ENCODE assay signal across 26 mouse cellular contexts in the genomic region with DNA sequence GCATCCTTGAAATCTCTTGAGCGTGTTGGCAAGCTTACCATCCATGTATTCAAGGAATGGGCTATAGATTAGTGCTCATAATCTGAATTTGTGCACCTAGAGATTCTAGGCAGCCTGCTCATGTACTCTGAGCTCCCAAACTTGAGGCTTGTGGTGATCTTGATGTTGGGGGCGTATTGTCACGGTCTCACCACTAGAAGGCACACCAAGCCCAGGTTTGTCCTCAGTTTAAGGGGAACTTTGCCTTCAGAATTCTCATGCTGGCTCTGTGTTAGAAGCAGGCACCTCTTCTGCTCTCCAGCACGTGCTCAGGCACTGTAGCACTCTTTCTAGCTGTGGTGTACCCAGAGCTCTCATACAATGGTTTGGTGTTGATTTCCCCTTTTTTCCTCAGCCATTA. TPM values are rescaled to one million over a fixed set of nuclear protein-coding genes. Genes with fewer than 3 reads are reported as not detected.
DNase-seq lines count a peak whose midpoint lies in the region; ATAC-seq and TF ChIP-seq lines count a peak whose summit lies in the region.
"Had no signal": no experiment of that assay in that cellular context is flagged by ENCODE, and none has a peak within 500 bp of the region (broad histone marks: within the 10 kb centered on the region; RNA-seq: fewer than 3 reads in every experiment).

No protein-coding gene starts in this region.

- H3K9me3 ChIP-seq in liver, embryonic 14.5 days (ENCODE audit: control insufficient read depth, low read length): no peaks in the 10 kb centered on the region
- no peaks in the 10 kb centered on the region for H3K9me3 ChIP-seq in MEL (replicated peaks; ENCODE audit: insufficient read depth, low read length)
- H3K9me3 ChIP-seq: stomach, embryonic 15.5 days had no signal

- H3K4me3 ChIP-seq in liver, embryonic 14.5 days (ENCODE audit: insufficient read depth in 1 of 2, low read depth in 2 of 2, low read length in 2 of 2): no peak overlapping the region
- H3K4me3 ChIP-seq in MEL (ENCODE audit: control insufficient read depth in 1 of 2, insufficient read depth in 1 of 2, low read depth in 2 of 2, low read length in 2 of 2): no peak overlapping the region
- H3K4me3 ChIP-seq: forebrain, embryonic 12.5 days; heart, adult 2 months; hindbrain, embryonic 10.5 days; liver, embryonic 13.5 days; stomach, embryonic 15.5 days had no signal

- no peaks in the 10 kb centered on the region for H3K27me3 ChIP-seq in liver, embryonic 14.5 days (ENCODE audit: control insufficient read depth, insufficient read depth, low read length)
- no peaks in the 10 kb centered on the region for H3K27me3 ChIP-seq in MEL (ENCODE audit: control insufficient read depth in 1 of 2, insufficient read depth in 2 of 2, low read length in 2 of 2)
- H3K27me3 ChIP-seq: forebrain, embryonic 12.5 days; liver, embryonic 13.5 days; stomach, embryonic 15.5 days had no signal

- TF ChIP-seq POLR2A in MEL (IDR thresholded peaks at IDR 0.05; ENCODE audit: control insufficient read depth in 1 of 2, insufficient read depth in 1 of 2, low read depth in 1 of 2, low read length in 2 of 2, poor library complexity in 1 of 2): no peak

- no peak for ATAC-seq in liver, embryonic 14.5 days (ENCODE audit: insufficient read depth)
- peak; percentile 53 to 56; a peak in 2 of 4 replicates for ATAC-seq in hematopoietic stem cell, adult 5-6 weeks (replicated peaks in 1 of 2; ENCODE audit: insufficient read depth in 1 of 2, low FRiP score in 2 of 2, low TSS enrichment in 1 of 2, low read depth in 1 of 2, poor library complexity in 2 of 2, severe bottlenecking in 2 of 2)

- 22% methylated on average over 4 of the region's 4 CpGs for WGBS in liver, embryonic 14.5 days (ENCODE audit: insufficient replicate concordance)

- no peak overlapping the region for H3K27ac ChIP-seq in liver, embryonic 14.5 days
- no peak overlapping the region for H3K27ac ChIP-seq in MEL (ENCODE audit: control insufficient read depth, low read depth, low read length)
- H3K27ac ChIP-seq: forebrain, embryonic 12.5 days; heart, adult 2 months; hindbrain, embryonic 10.5 days; liver, embryonic 13.5 days; stomach, embryonic 15.5 days had no signal

- H3K4me2 ChIP-seq in liver, embryonic 14.5 days (ENCODE audit: low read depth): no peak overlapping the region
- H3K4me2 ChIP-seq: forebrain, embryonic 12.5 days; liver, embryonic 13.5 days; midbrain, embryonic 11.5 days; stomach, embryonic 15.5 days had no signal

- H3K79me2 ChIP-seq in MEL (ENCODE audit: control insufficient read depth, insufficient read depth, low read length, poor library complexity): no peaks in the 10 kb centered on the region

- TF ChIP-seq EP300 in liver, embryonic 14.5 days (IDR thresholded peaks at IDR 0.05; ENCODE audit: low read depth): no peak
- TF ChIP-seq EP300 in MEL (IDR thresholded peaks at IDR 0.05; ENCODE audit: low read depth in 1 of 2, low read length in 2 of 2): no peak

- DNase-seq in liver, embryonic 14.5 days (ENCODE audit: low read depth in 3 of 3, low spot score in 3 of 3): no peak
- DNase-seq in liver (no peak), 416B (ENCODE audit: low read depth) (peak; percentile 42), MEL (ENCODE audit: low read depth, low spot score) (peak; percentile 8)
- DNase-seq in layer of hippocampus, adult 8-10 months (ENCODE audit: low spot score in 2 of 2): no peak
- no peak for DNase-seq in heart, adult 11 months
- DNase-seq: cerebellum, adult 8-10 months; gastrocnemius, postnatal 10 days; heart, adult 2 months; kidney, adult 2 months; kidney, postnatal 10 days; layer of hippocampus, adult 9-11 months; liver, embryonic 13.5 days; thymus, adult 2 months had no signal

- TF ChIP-seq RAD21 in MEL (IDR thresholded peaks at IDR 0.05; ENCODE audit: low read depth, low read length): peak; percentile 44

- no peak overlapping the region for H3K9ac ChIP-seq in liver, embryonic 14.5 days (replicated peaks)
- H3K9ac ChIP-seq in MEL (ENCODE audit: control insufficient read depth, low read depth, low read length, poor library complexity, severe bottlenecking): no peak overlapping the region
- H3K9ac ChIP-seq: forebrain, embryonic 12.5 days; liver, embryonic 13.5 days; stomach, embryonic 15.5 days had no signal

- TF ChIP-seq CTCF in liver, embryonic 14.5 days (IDR thresholded peaks at IDR 0.05; ENCODE audit: low read depth): 0 out of 2 replicates have a peak, but pooled peaks have one; percentile 16
- peak; percentile 11 to 39 (median 39); a peak in 5 of 6 replicates for TF ChIP-seq CTCF in MEL (IDR thresholded peaks at IDR 0.05 in 2 of 3, conservative IDR thresholded peaks at IDR 0.05 in 1 of 3; ENCODE audit: control insufficient read depth in 1 of 3, insufficient read depth in 1 of 3, low read depth in 2 of 3, low read length in 3 of 3, poor library complexity in 1 of 3, severe bottlenecking in 1 of 3)

- no peaks in the 10 kb centered on the region for H3K4me1 ChIP-seq in liver, embryonic 14.5 days (replicated peaks; ENCODE audit: control insufficient read depth in 2 of 2, insufficient read depth in 2 of 2, low read length in 1 of 2)
- H3K4me1 ChIP-seq in MEL (ENCODE audit: control insufficient read depth in 1 of 2, insufficient read depth in 2 of 2, low read length in 2 of 2): no peaks in the 10 kb centered on the region
- H3K4me1 ChIP-seq: forebrain, embryonic 12.5 days; hindbrain, embryonic 10.5 days; liver, embryonic 13.5 days; stomach, embryonic 15.5 days had no signal

- H3K36me3 ChIP-seq in liver, embryonic 14.5 days (replicated peaks; ENCODE audit: control insufficient read depth, insufficient read depth, low read depth): no peaks in the 10 kb centered on the region
- no peaks in the 10 kb centered on the region for H3K36me3 ChIP-seq in MEL (ENCODE audit: control insufficient read depth in 1 of 2, insufficient read depth in 2 of 2, low read length in 2 of 2)
- H3K36me3 ChIP-seq: forebrain, embryonic 12.5 days; hindbrain, embryonic 10.5 days; liver, embryonic 13.5 days; stomach, embryonic 15.5 days had no signal

TF ChIP-seq in MEL, 35 proteins besides CTCF, POLR2A, EP300 and RAD21:
- TF ChIP-seq ZC3H11A (IDR thresholded peaks at IDR 0.05; ENCODE audit: low read depth, low read length) (peak; percentile 19; the same call in 1 of the 2 replicates), TBP (IDR thresholded peaks at IDR 0.05; ENCODE audit: low read depth, low read length) (no peak), KAT2A (conservative IDR thresholded peaks at IDR 0.05; ENCODE audit: low read depth, low read length) (no peak), SMC3 (IDR thresholded peaks at IDR 0.05; ENCODE audit: low read depth, low read length) (peak; percentile 36)

RNA-seq across cellular contexts. Expression of gene Mrgpra1, which starts 41.8 kb away (rescaled TPM):
- not detected in 2 replicates for polyA plus RNA-seq in liver, embryonic 14.5 days (2012; rRNA removed)
- polyA plus RNA-seq in liver, embryonic 14.5 days (2014; fragmentation: Nextera tagmentation; extraction: Ambion mirVana): not detected in 2 replicates
- total RNA-seq in MEL (2012; rRNA removed): not detected in 2 replicates
- not detected for polyA plus RNA-seq in MEL (2012; ENCODE audit: insufficient read depth in 1 of 2, insufficient read length in 2 of 2, low read depth in 1 of 2, low replicate concordance in 2 of 2, missing spikeins in 1 of 2)
- not detected in 2 replicates for total RNA-seq in hematopoietic stem cell, adult 5-6 weeks (2017)
- total RNA-seq in layer of hippocampus, adult 8-10 months (2022): not detected
- total RNA-seq: adrenal gland, postnatal 4 days; gastrocnemius, postnatal 10 days; heart, adult 2 months; left cerebral cortex, adult 8-10 months had no signal
- polyA plus RNA-seq: cortical plate, adult 2 months; embryonic facial prominence, embryonic 11.5 days; forebrain, embryonic 12.5 days; frontal cortex, adult 2 months; heart, adult 2 months; heart, embryonic 14.5 days; hindbrain, embryonic 10.5 days; kidney, adult 2 months; limb, embryonic 11.5 days; liver, embryonic 13.5 days; midbrain, embryonic 11.5 days; stomach, embryonic 15.5 days had no signal

RNA-seq across cellular contexts. Expression of gene Mrgpra9, which starts 59.6 kb away (rescaled TPM):
- polyA plus RNA-seq in liver, embryonic 14.5 days (2012; rRNA removed): not detected in 2 replicates
- polyA plus RNA-seq in liver, embryonic 14.5 days (2014; fragmentation: Nextera tagmentation; extraction: Ambion mirVana): not detected in 2 replicates
- not detected in 2 replicates for total RNA-seq in MEL (2012; rRNA removed)
- not detected for polyA plus RNA-seq in MEL (2012; ENCODE audit: insufficient read depth in 1 of 2, insufficient read length in 2 of 2, low read depth in 1 of 2, low replicate concordance in 2 of 2, missing spikeins in 1 of 2)
- total RNA-seq in hematopoietic stem cell, adult 5-6 weeks (2017): not detected in 2 replicates
- not detected for total RNA-seq in layer of hippocampus, adult 8-10 months (2022)
- total RNA-seq: adrenal gland, postnatal 4 days; gastrocnemius, postnatal 10 days; heart, adult 2 months; left cerebral cortex, adult 8-10 months had no signal
- polyA plus RNA-seq: cortical plate, adult 2 months; embryonic facial prominence, embryonic 11.5 days; forebrain, embryonic 12.5 days; frontal cortex, adult 2 months; heart, adult 2 months; heart, embryonic 14.5 days; hindbrain, embryonic 10.5 days; kidney, adult 2 months; limb, embryonic 11.5 days; liver, embryonic 13.5 days; midbrain, embryonic 11.5 days; stomach, embryonic 15.5 days had no signal

Comparison
In these comparisons a context has a peak if more than half of its experiments do, and no peak if none do; other contexts are left out.
1. DNase-seq: peak in 416B (single experiment) and MEL (single experiment); none in liver, embryonic 14.5 days (0 of 3), liver (single experiment), layer of hippocampus, adult 8-10 months (0 of 2) and heart, adult 11 months (single experiment).